Mouse (Mus musculus) bone marrow macrophage, adult 2 months (primary cell): ENCODE results near the gene Dusp11.

ENCODE experiments used
- CTCF ChIP-seq: IDR thresholded peaks from 2 replicates; pipeline ENCODE4 v1.5.1; 2012; ENCODE audit warnings: low read depth, mild to moderate bottlenecking, low read length, moderate library complexity
- POLR2A ChIP-seq: IDR thresholded peaks from 2 replicates; pipeline ENCODE4 v1.6.1; 2012; ENCODE audit warnings: mild to moderate bottlenecking, low read depth, low read length, borderline replicate concordance

- TF ChIP-seq CTCF (no peak), POLR2A (no peak)
Measured at GRCm38 (mm10) chr6:85911587-85911986, 49.9 kb downstream of the Dusp11 start, which contains the start of gene Tprkb.
